Mouse (Mus musculus) intestine, embryonic 14.5 days (tissue): ENCODE measurements around the gene Mrnip. TPM values are rescaled to one million over a fixed set of nuclear protein-coding genes. Genes with fewer than 3 reads are reported as not detected.

ENCODE experiments used
- ATAC-seq: fragments of 200-750 bp; cut with Nextera tagmentation; replicated peaks from 2 replicates; pipeline ENCODE4 v1.8.0; 2017; ENCODE audit warnings: low read depth, moderate number of reproducible peaks, moderate TSS enrichment, moderate library complexity; ENCODE audit not compliant: low FRiP score, low TSS enrichment
- DNase-seq: peaks from one replicate; pipeline ENCODE4 v3.0.0-alpha.2; 2018; ENCODE audit warnings: low spot score
- H3K27ac ChIP-seq: fragments of 300-500 bp; sonication (generic); 2 replicates; pipeline ENCODE4 v1.5.1; 2014; ENCODE audit warnings: low read depth, mild to moderate bottlenecking, control low read depth
- H3K27me3 ChIP-seq: fragments of 300-500 bp; sonication (generic); replicated peaks from 2 replicates; pipeline ENCODE4 v1.6.1; 2014; ENCODE audit warnings: low read length, control low read depth; ENCODE audit not compliant: control insufficient read depth, insufficient read depth
- H3K36me3 ChIP-seq: fragments of 300-500 bp; sonication (generic); 2 replicates; pipeline ENCODE4 v1.6.1; 2014; ENCODE audit warnings: low read length, control low read depth; ENCODE audit not compliant: control insufficient read depth, insufficient read depth
- H3K4me1 ChIP-seq: fragments of 300-500 bp; sonication (generic); replicated peaks from 2 replicates; pipeline ENCODE4 v1.6.1; 2014; ENCODE audit warnings: low read length, control low read depth, mixed read lengths; ENCODE audit not compliant: control insufficient read depth, insufficient read depth
- H3K4me2 ChIP-seq: fragments of 300-500 bp; sonication (generic); 2 replicates; pipeline ENCODE4 v1.6.1; 2014; ENCODE audit warnings: low read length
- H3K4me3 ChIP-seq: fragments of 300-500 bp; sonication (generic); 2 replicates; pipeline ENCODE4 v1.5.1; 2014; ENCODE audit warnings: low read depth, low read length, control low read depth, mixed read lengths
- H3K9ac ChIP-seq: fragments of 300-500 bp; sonication (generic); 2 replicates; pipeline ENCODE4 v1.6.1; 2014; ENCODE audit warnings: mild to moderate bottlenecking, low read length
- H3K9me3 ChIP-seq: fragments of 300-500 bp; sonication (generic); 2 replicates; pipeline ENCODE4 v1.6.1; 2016; ENCODE audit warnings: low read length, control low read depth; ENCODE audit not compliant: control insufficient read depth
- WGBS: fragments of 180-500 bp; shearing (Covaris S2); extraction: QIAGEN DNeasy Blood & Tissue Kit; methylation state at CpG from one replicate; pipeline ENCODE4 v1.1.7; 2014; 5-methylcytosine and 5-hydroxymethylcytosine counted together
- polyA plus RNA-seq: library from polyadenylated mRNA; unstranded; fragments of >200 nt; fragmentation: Nextera tagmentation; extraction: Ambion mirVana; gene quantifications from 2 replicates; pipeline ENCODE4 v1.2.1, GENCODE M21; 2014

Gene Mrnip
- polyA plus RNA-seq, 1 experiment from 2014 or later = 15.6 TPM

- Histone ChIP-seq H3K27ac (no peak overlapping the region), H3K27me3 (no peaks in the 10 kb centered on the region), H3K9ac (no peak overlapping the region), H3K36me3 (peaks cover 92% of the 10 kb centered on the region), H3K4me2 (no peak overlapping the region), H3K9me3 (no peaks in the 10 kb centered on the region), H3K4me3 (no peak overlapping the region), H3K4me1 (no peaks in the 10 kb centered on the region)
- 94% methylated on average over 3 of the region's 3 CpGs for WGBS
- DNase-seq (no peak), ATAC-seq (no peak)
Observed at GRCm38 (mm10) chr11:50145529-50145928, 28.7 kb upstream of the Mrnip start.

- DNase-seq (no peak), ATAC-seq (no peak)
- H3K4me3 ChIP-seq = no peak overlapping the region
- H3K9me3 ChIP-seq = no peaks in the 10 kb centered on the region
- H3K4me1 ChIP-seq = no peaks in the 10 kb centered on the region
- no peak overlapping the region for H3K4me2 ChIP-seq
- WGBS = 97% methylated on average over 13 of the region's 13 CpGs
- no peaks in the 10 kb centered on the region for H3K27me3 ChIP-seq
- H3K27ac ChIP-seq = no peak overlapping the region
- no peak overlapping the region for H3K9ac ChIP-seq
- peaks cover 92% of the 10 kb centered on the region for H3K36me3 ChIP-seq
Observed at GRCm38 (mm10) chr11:50146121-50146520, 28.1 kb upstream of the Mrnip start.

- DNase-seq (no peak), ATAC-seq (no peak)
- H3K4me1 ChIP-seq = no peaks in the 10 kb centered on the region
- no peaks in the 10 kb centered on the region for H3K9me3 ChIP-seq
- no peak overlapping the region for H3K27ac ChIP-seq
- peaks cover 92% of the 10 kb centered on the region for H3K36me3 ChIP-seq
- H3K27me3 ChIP-seq = no peaks in the 10 kb centered on the region
- no peak overlapping the region for H3K4me2 ChIP-seq
- H3K9ac ChIP-seq = no peak overlapping the region
- 82% methylated on average over 9 of the region's 9 CpGs for WGBS
- no peak overlapping the region for H3K4me3 ChIP-seq
Observed at GRCm38 (mm10) chr11:50147267-50147957, 26.8 kb upstream of the Mrnip start.

- H3K27ac ChIP-seq = no peak overlapping the region
- 91% methylated on average over 11 of the region's 11 CpGs for WGBS
- no peak for ATAC-seq
Observed at GRCm38 (mm10) chr11:50147958-50148476, 26.2 kb upstream of the Mrnip start.

GRCm38 (mm10) chr11:50149200-50149599, 25.0 kb upstream of the Mrnip start:
- Histone ChIP-seq H3K27me3 (no peaks in the 10 kb centered on the region), H3K9me3 (no peaks in the 10 kb centered on the region), H3K4me3 (no peak overlapping the region), H3K4me1 (no peaks in the 10 kb centered on the region), H3K27ac (no peak overlapping the region), H3K36me3 (peaks cover 96% of the 10 kb centered on the region), H3K9ac (no peak overlapping the region), H3K4me2 (no peak overlapping the region)
- ATAC-seq (no peak), DNase-seq (no peak)
- 85% methylated on average over 7 of the region's 7 CpGs for WGBS

More at GRCm38 (mm10) chr11:50147958-50148476, 26.2 kb upstream of the Mrnip start:
- H3K4me2 ChIP-seq = no peak overlapping the region
- no peaks in the 10 kb centered on the region for H3K4me1 ChIP-seq
- H3K4me3 ChIP-seq = no peak overlapping the region
- peaks cover 92% of the 10 kb centered on the region for H3K36me3 ChIP-seq
- H3K9ac ChIP-seq = no peak overlapping the region
- no peak for DNase-seq
- H3K9me3 ChIP-seq = no peaks in the 10 kb centered on the region
- H3K27me3 ChIP-seq = no peaks in the 10 kb centered on the region

GRCm38 (mm10) chr11:50149603-50150150, 24.6 kb upstream of the Mrnip start:
- no peaks in the 10 kb centered on the region for H3K27me3 ChIP-seq
- no peak overlapping the region for H3K4me2 ChIP-seq
- no peaks in the 10 kb centered on the region for H3K4me1 ChIP-seq
- ATAC-seq (no peak), DNase-seq (no peak)
- H3K9ac ChIP-seq = no peak overlapping the region
- H3K4me3 ChIP-seq = no peak overlapping the region
- 86% methylated on average over 9 of the region's 9 CpGs for WGBS
- H3K36me3 ChIP-seq = peaks cover 98% of the 10 kb centered on the region
- no peaks in the 10 kb centered on the region for H3K9me3 ChIP-seq
- no peak overlapping the region for H3K27ac ChIP-seq

- 86% methylated on average over 3 of the region's 3 CpGs for WGBS
- DNase-seq = no peak
- peaks cover 95% of the 10 kb centered on the region for H3K36me3 ChIP-seq
- no peak overlapping the region for H3K9ac ChIP-seq
- no peak for ATAC-seq
- H3K4me3 ChIP-seq = no peak overlapping the region
- no peak overlapping the region for H3K4me2 ChIP-seq
- no peaks in the 10 kb centered on the region for H3K27me3 ChIP-seq
- H3K9me3 ChIP-seq = no peaks in the 10 kb centered on the region
- no peak overlapping the region for H3K27ac ChIP-seq
- no peaks in the 10 kb centered on the region for H3K4me1 ChIP-seq
Observed at GRCm38 (mm10) chr11:50151374-50151773, 22.9 kb upstream of the Mrnip start.

- ATAC-seq = no peak
- WGBS = 79% methylated on average over 9 of the region's 9 CpGs
Observed at GRCm38 (mm10) chr11:50154166-50154565, 20.1 kb upstream of the Mrnip start.

More at GRCm38 (mm10) chr11:50154166-50154565, 20.1 kb upstream of the Mrnip start:
- Histone ChIP-seq H3K27ac (no peak overlapping the region), H3K4me1 (no peaks in the 10 kb centered on the region), H3K36me3 (peaks cover 96% of the 10 kb centered on the region), H3K4me2 (no peak overlapping the region), H3K4me3 (no peak overlapping the region), H3K27me3 (no peaks in the 10 kb centered on the region), H3K9ac (no peak overlapping the region), H3K9me3 (no peaks in the 10 kb centered on the region)
- DNase-seq = no peak
